ENCODE assay signal across 8 mouse cellular contexts in genomic region chr7:47007818-47008167, GRCm38 (mm10). TPM values are rescaled to one million over a fixed set of nuclear protein-coding genes. Genes with fewer than 3 reads are reported as not detected.
A peak's percentile ranks its signal among the peaks of the same experiment; 100 is the strongest.
DNase-seq lines count a peak whose midpoint lies in the region; ATAC-seq and TF ChIP-seq lines count a peak whose summit lies in the region.

No protein-coding gene starts in this region.

- peak overlapping the region; percentile 95 for H3K4me2 ChIP-seq in hindbrain, embryonic 15.5 days
- H3K4me2 ChIP-seq in midbrain, embryonic 12.5 days (replicated peaks) = peak overlapping the region; percentile 90

- WGBS in lung, adult 2 months = under 1% methylated on average over 25 of the region's 25 CpGs
- under 1% methylated on average over 25 of the region's 25 CpGs for WGBS in hindbrain, embryonic 15.5 days
- under 1% methylated on average over 25 of the region's 25 CpGs for WGBS in midbrain, embryonic 12.5 days

- no peaks in the 10 kb centered on the region for H3K27me3 ChIP-seq in hindbrain, embryonic 15.5 days
- no peaks in the 10 kb centered on the region for H3K27me3 ChIP-seq in midbrain, embryonic 12.5 days

- H3K9ac ChIP-seq in hindbrain, embryonic 15.5 days = peak overlapping the region; percentile 77
- peak overlapping the region; percentile 70 for H3K9ac ChIP-seq in midbrain, embryonic 12.5 days (replicated peaks)

- no peaks in the 10 kb centered on the region for H3K9me3 ChIP-seq in hindbrain, embryonic 15.5 days
- no peaks in the 10 kb centered on the region for H3K9me3 ChIP-seq in midbrain, embryonic 12.5 days

- peak; percentile 66 for ATAC-seq in hindbrain, embryonic 15.5 days (ENCODE audit: low FRiP score, low read depth)
- ATAC-seq in midbrain, embryonic 12.5 days (ENCODE audit: low FRiP score, low read depth) = peak; percentile 40; the same call in 1 of the 2 replicates

- TF ChIP-seq CTCF in lung, adult 2 months (IDR thresholded peaks at IDR 0.05; ENCODE audit: insufficient read depth, low read length) = peak; percentile 52; the same call in 1 of the 2 replicates

- DNase-seq in lung, adult 2 months = no peak
- DNase-seq in lung, postnatal 14 days = no peak
- peak; percentile 64 for DNase-seq in c-Kit-positive CD71-negative TER-119-negative erythroid progenitor cells, embryonic 14.5 days (ENCODE audit: low read depth)
- DNase-seq in right cerebral cortex, adult 2 months (ENCODE audit: low spot score in 2 of 2) = no peak
- DNase-seq in layer of hippocampus, postnatal 25 days (ENCODE audit: extremely low spot score in 1 of 2, low spot score in 1 of 2) = no peak
- DNase-seq in spleen, adult 18-20 months = no peak

- peaks cover 5% of the 10 kb centered on the region; the same call in 1 of the 2 replicates for H3K4me1 ChIP-seq in lung, adult 2 months (ENCODE audit: control insufficient read depth, insufficient read depth, low read length)
- peaks cover 57% of the 10 kb centered on the region for H3K4me1 ChIP-seq in hindbrain, embryonic 15.5 days (replicated peaks)
- H3K4me1 ChIP-seq in midbrain, embryonic 12.5 days = peaks cover 35% of the 10 kb centered on the region

- peak overlapping the region; percentile 92 for H3K27ac ChIP-seq in hindbrain, embryonic 15.5 days (replicated peaks)
- peak overlapping the region; percentile 81 for H3K27ac ChIP-seq in midbrain, embryonic 12.5 days (replicated peaks)

- peak overlapping the region; percentile 80 for H3K4me3 ChIP-seq in lung, adult 2 months (replicated peaks; ENCODE audit: extremely low read depth, low read depth, low read length)
- peak overlapping the region; percentile 94 for H3K4me3 ChIP-seq in hindbrain, embryonic 15.5 days
- H3K4me3 ChIP-seq in midbrain, embryonic 12.5 days = peak overlapping the region; percentile 75

- H3K36me3 ChIP-seq in hindbrain, embryonic 15.5 days = no peaks in the 10 kb centered on the region
- no peaks in the 10 kb centered on the region for H3K36me3 ChIP-seq in midbrain, embryonic 12.5 days

- TF ChIP-seq POLR2A in lung, adult 2 months (IDR thresholded peaks at IDR 0.05; ENCODE audit: borderline replicate concordance, extremely low read depth, low read depth, low read length) = no peak

RNA-seq across cellular contexts. Expression of gene Spty2d1, which starts 0.4 kb away (rescaled TPM):
- polyA plus RNA-seq in lung, adult 2 months (2012; rRNA removed) = 5.2 and 5.6 TPM in 2 replicates
- polyA plus RNA-seq in hindbrain, embryonic 15.5 days (2015; fragmentation: Nextera tagmentation; extraction: Ambion mirVana) = 8.3 and 8.4 TPM in 2 replicates
- polyA plus RNA-seq in midbrain, embryonic 12.5 days (2016; fragmentation: Nextera tagmentation; extraction: Ambion mirVana) = 13.1 and 14.0 TPM in 2 replicates
- total RNA-seq in layer of hippocampus, postnatal 25 days (2021) = 10 to 100 TPM; 14.2 to 15.5 TPM

RNA-seq across cellular contexts. Expression of gene Gm9999, which starts 24.4 kb away (rescaled TPM):
- not detected in 2 replicates for polyA plus RNA-seq in lung, adult 2 months (2012; rRNA removed)
- polyA plus RNA-seq in hindbrain, embryonic 15.5 days (2015; fragmentation: Nextera tagmentation; extraction: Ambion mirVana) = not detected in 2 replicates
- polyA plus RNA-seq in midbrain, embryonic 12.5 days (2016; fragmentation: Nextera tagmentation; extraction: Ambion mirVana) = not detected in 2 replicates
- total RNA-seq in layer of hippocampus, postnatal 25 days (2021) = not detected

RNA-seq across cellular contexts. Expression of gene Tmem86a, which starts 42.6 kb away (rescaled TPM):
- 28.2 and 32.8 TPM in 2 replicates for polyA plus RNA-seq in lung, adult 2 months (2012; rRNA removed)
- polyA plus RNA-seq in hindbrain, embryonic 15.5 days (2015; fragmentation: Nextera tagmentation; extraction: Ambion mirVana) = 25.8 and 25.9 TPM in 2 replicates
- 16.6 and 17.4 TPM in 2 replicates for polyA plus RNA-seq in midbrain, embryonic 12.5 days (2016; fragmentation: Nextera tagmentation; extraction: Ambion mirVana)
- 10 to 100 TPM; 14.1 to 15.2 TPM for total RNA-seq in layer of hippocampus, postnatal 25 days (2021)

RNA-seq across cellular contexts. Expression of gene Uevld, which starts 49.5 kb away (rescaled TPM):
- polyA plus RNA-seq in lung, adult 2 months (2012; rRNA removed) = 1.9 and 3.9 TPM in 2 replicates
- 4.5 and 5.6 TPM in 2 replicates for polyA plus RNA-seq in hindbrain, embryonic 15.5 days (2015; fragmentation: Nextera tagmentation; extraction: Ambion mirVana)
- 11.8 and 12.1 TPM in 2 replicates for polyA plus RNA-seq in midbrain, embryonic 12.5 days (2016; fragmentation: Nextera tagmentation; extraction: Ambion mirVana)
- 10 to 100 TPM; 14.1 to 14.7 TPM for total RNA-seq in layer of hippocampus, postnatal 25 days (2021)
